8 mouse cellular contexts compared by ENCODE assay signal in genomic region chr12:4039046-4039445, GRCm38 (mm10). TPM values are rescaled to one million over a fixed set of nuclear protein-coding genes. Genes with fewer than 3 reads are reported as not detected.
DNase-seq lines count a peak whose midpoint lies in the region; ATAC-seq and TF ChIP-seq lines count a peak whose summit lies in the region.

No protein-coding gene starts in this region.

- H3K9me3 ChIP-seq in neural tube, embryonic 11.5 days (ENCODE audit: control insufficient read depth, low read length), result no peaks in the 10 kb centered on the region
- no peaks in the 10 kb centered on the region for H3K9me3 ChIP-seq in limb, embryonic 15.5 days
- no peaks in the 10 kb centered on the region for H3K9me3 ChIP-seq in stomach, postnatal 0 days (ENCODE audit: control insufficient read depth, low read length)

- no peak; the same call in 1 of the 2 replicates for ATAC-seq in neural tube, embryonic 11.5 days (ENCODE audit: insufficient read depth, low FRiP score, low TSS enrichment)
- no peak for ATAC-seq in limb, embryonic 15.5 days (ENCODE audit: insufficient number of reproducible peaks, low FRiP score, low TSS enrichment, low read depth)
- ATAC-seq in stomach, postnatal 0 days (ENCODE audit: low FRiP score, low TSS enrichment), result no peak
- ATAC-seq in megakaryocyte-erythroid progenitor cell, adult 5-6 weeks (replicated peaks; ENCODE audit: low FRiP score, low TSS enrichment, poor library complexity, severe bottlenecking), result no peak

- peak overlapping the region; percentile 86 for H3K4me2 ChIP-seq in neural tube, embryonic 11.5 days (ENCODE audit: low read depth)
- H3K4me2 ChIP-seq in limb, embryonic 15.5 days, result peak overlapping the region; percentile 98
- peak overlapping the region; percentile 99 for H3K4me2 ChIP-seq in stomach, postnatal 0 days (replicated peaks; ENCODE audit: low read depth)

- H3K36me3 ChIP-seq in neural tube, embryonic 11.5 days (ENCODE audit: control insufficient read depth, insufficient read depth, low read length), result no peaks in the 10 kb centered on the region
- H3K36me3 ChIP-seq in limb, embryonic 15.5 days, result no peaks in the 10 kb centered on the region
- no peaks in the 10 kb centered on the region for H3K36me3 ChIP-seq in stomach, postnatal 0 days (ENCODE audit: control insufficient read depth, insufficient read depth, low read length)

- TF ChIP-seq EP300 in stomach, postnatal 0 days (optimal IDR thresholded peaks at IDR 0.05), result no peak

- TF ChIP-seq POLR2A in cerebellum, adult 2 months (IDR thresholded peaks at IDR 0.05; ENCODE audit: borderline replicate concordance, insufficient read depth, low read length), result no peak

- H3K27me3 ChIP-seq in cerebellum, adult 2 months (ENCODE audit: control insufficient read depth, insufficient read depth, low read length), result no peaks in the 10 kb centered on the region
- 0 out of 2 replicates have a peak, but pooled peaks cover 2% of the 10 kb centered on the region for H3K27me3 ChIP-seq in neural tube, embryonic 11.5 days (ENCODE audit: control insufficient read depth, insufficient read depth, low read length)
- H3K27me3 ChIP-seq in limb, embryonic 15.5 days, result peaks cover 16% of the 10 kb centered on the region
- no peaks in the 10 kb centered on the region for H3K27me3 ChIP-seq in stomach, postnatal 0 days (ENCODE audit: control insufficient read depth, insufficient read depth, low read length)

- WGBS in cerebellum, adult 2 months, result 2% methylated on average over 13 of the region's 13 CpGs
- 3% methylated on average over 13 of the region's 13 CpGs for WGBS in neural tube, embryonic 11.5 days
- WGBS in limb, embryonic 15.5 days, result under 1% methylated on average over 13 of the region's 13 CpGs
- WGBS in stomach, postnatal 0 days, result 1% methylated on average over 11 of the region's 13 CpGs

- DNase-seq in cerebellum, adult 2 months, result no peak
- DNase-seq in cerebellum, adult 11-12 months, result no peak
- DNase-seq in neural tube, embryonic 11.5 days (ENCODE audit: low spot score), result no peak
- DNase-seq in neural tube, embryonic 10.5 days (ENCODE audit: extremely low spot score, low spot score), result no peak
- DNase-seq in stomach, postnatal 0 days (ENCODE audit: low spot score), result no peak
- no peak for DNase-seq in retina, embryonic 14.5 days (ENCODE audit: low spot score)

- no peak for TF ChIP-seq CTCF in cerebellum, adult 2 months (IDR thresholded peaks at IDR 0.05; ENCODE audit: borderline replicate concordance, insufficient read depth, low read depth, low read length)
- no peak for TF ChIP-seq CTCF in stomach, postnatal 0 days (IDR thresholded peaks at IDR 0.05; ENCODE audit: low read depth)

- H3K9ac ChIP-seq in neural tube, embryonic 11.5 days (ENCODE audit: low read length), result no peak overlapping the region
- H3K9ac ChIP-seq in limb, embryonic 15.5 days, result no peak overlapping the region
- H3K9ac ChIP-seq in stomach, postnatal 0 days (ENCODE audit: low read length), result peak overlapping the region; percentile 67; the same call in 1 of the 2 replicates

- peak overlapping the region; percentile 83 for H3K4me3 ChIP-seq in cerebellum, adult 2 months (replicated peaks; ENCODE audit: insufficient read depth, low read depth, low read length)
- peak overlapping the region; percentile 68 for H3K4me3 ChIP-seq in neural tube, embryonic 11.5 days (ENCODE audit: low read depth, low read length)
- H3K4me3 ChIP-seq in limb, embryonic 15.5 days, result peak overlapping the region; percentile 72
- H3K4me3 ChIP-seq in stomach, postnatal 0 days (ENCODE audit: low read depth, low read length), result peak overlapping the region; percentile 62

- peak overlapping the region; percentile 15; the same call in 1 of the 2 replicates for H3K27ac ChIP-seq in cerebellum, adult 2 months (ENCODE audit: insufficient read depth, low read length)
- H3K27ac ChIP-seq in neural tube, embryonic 11.5 days (ENCODE audit: low read depth, low read length), result no peak overlapping the region
- no peak overlapping the region for H3K27ac ChIP-seq in limb, embryonic 15.5 days
- H3K27ac ChIP-seq in stomach, postnatal 0 days (replicated peaks), result no peak overlapping the region

- H3K4me1 ChIP-seq in cerebellum, adult 2 months (ENCODE audit: control insufficient read depth, insufficient read depth, low read length), result peaks cover 9% of the 10 kb centered on the region
- H3K4me1 ChIP-seq in neural tube, embryonic 11.5 days (ENCODE audit: control insufficient read depth, insufficient read depth, low read length), result peaks cover 4% of the 10 kb centered on the region
- peaks cover 22% of the 10 kb centered on the region for H3K4me1 ChIP-seq in limb, embryonic 15.5 days
- H3K4me1 ChIP-seq in stomach, postnatal 0 days (replicated peaks; ENCODE audit: control insufficient read depth, insufficient read depth), result peaks cover 2% of the 10 kb centered on the region; the same call in 1 of the 2 replicates

RNA-seq across cellular contexts. Expression of gene Efr3b, which starts 0.3 kb away (rescaled TPM):
- polyA plus RNA-seq in cerebellum, adult 2 months (2012; rRNA removed), result 83.0 and 83.8 TPM in 2 replicates
- polyA plus RNA-seq in neural tube, embryonic 11.5 days (2014; fragmentation: Nextera tagmentation; extraction: Ambion mirVana), result 14.1 and 17.5 TPM in 2 replicates
- polyA plus RNA-seq in limb, embryonic 15.5 days (2015; fragmentation: Nextera tagmentation; extraction: Ambion mirVana), result 3.5 and 3.7 TPM in 2 replicates
- polyA plus RNA-seq in stomach, postnatal 0 days (2015; fragmentation: Nextera tagmentation; extraction: Ambion mirVana), result 0.76 and 0.99 TPM in 2 replicates
- total RNA-seq in megakaryocyte-erythroid progenitor cell, adult 5-6 weeks (2014; fragmentation: Nextera tagmentation), result 0.02 and 0.99 TPM in 2 replicates
- total RNA-seq in megakaryocyte-erythroid progenitor cell, adult 5-6 weeks (2017), result 0.70 and 0.91 TPM in 2 replicates

RNA-seq across cellular contexts. Expression of gene Dnajc27, which starts 43.3 kb away (rescaled TPM):
- 93.5 and 95.1 TPM in 2 replicates for polyA plus RNA-seq in cerebellum, adult 2 months (2012; rRNA removed)
- polyA plus RNA-seq in neural tube, embryonic 11.5 days (2014; fragmentation: Nextera tagmentation; extraction: Ambion mirVana), result 11.0 and 11.6 TPM in 2 replicates
- polyA plus RNA-seq in limb, embryonic 15.5 days (2015; fragmentation: Nextera tagmentation; extraction: Ambion mirVana), result 5.1 and 5.5 TPM in 2 replicates
- polyA plus RNA-seq in stomach, postnatal 0 days (2015; fragmentation: Nextera tagmentation; extraction: Ambion mirVana), result 1.6 and 1.7 TPM in 2 replicates
- 10.8 and 11.8 TPM in 2 replicates for total RNA-seq in megakaryocyte-erythroid progenitor cell, adult 5-6 weeks (2014; fragmentation: Nextera tagmentation)
- total RNA-seq in megakaryocyte-erythroid progenitor cell, adult 5-6 weeks (2017), result 5.8 and 8.0 TPM in 2 replicates
